Mouse (Mus musculus) heart, postnatal 0 days (tissue): ENCODE results near the gene Psen2.

Source experiments
- CTCF ChIP-seq: IDR thresholded peaks from 2 replicates; pipeline ENCODE4 v1.5.1; 2016; ENCODE audit warnings: antibody characterized with exemption, control low read depth, low read depth
- EP300 ChIP-seq: IDR thresholded peaks from 2 replicates; pipeline ENCODE4 v1.6.1; 2016; ENCODE audit warnings: antibody characterized with exemption, low read depth

DNA sequence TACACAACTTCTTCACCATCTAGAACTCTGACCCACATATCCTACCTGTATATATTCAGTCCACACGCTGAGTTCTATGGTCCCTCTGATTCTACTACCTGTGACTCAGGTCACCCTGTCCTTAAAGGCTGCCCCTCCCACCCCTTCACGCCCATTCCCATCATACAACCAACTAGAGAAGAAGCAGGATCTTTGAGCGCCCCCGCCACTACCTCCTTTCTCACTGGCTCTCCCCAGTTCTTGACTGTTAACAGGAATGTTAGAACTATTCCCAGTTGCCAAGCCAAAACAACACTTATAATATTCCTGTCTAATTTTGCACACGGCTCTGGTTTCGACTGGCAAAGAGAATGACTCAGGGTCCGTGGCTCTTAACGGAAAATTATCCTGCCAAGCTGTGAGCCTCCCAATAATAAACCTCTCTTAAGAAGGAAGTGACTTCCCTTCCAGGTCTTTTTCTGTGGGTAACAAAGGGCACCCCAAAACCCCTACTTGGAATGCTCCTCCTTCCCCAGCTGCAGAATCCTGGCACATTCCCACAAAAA lies 69.8 kb downstream of the Psen2 start:
- TF ChIP-seq CTCF (no peak), EP300 (no peak)
